Mouse (Mus musculus): Measurements from ENCODE around the gene Cdk18. TPM values are rescaled to one million over a fixed set of nuclear protein-coding genes. Genes with fewer than 3 reads are reported as not detected.

The Cdk18 gene
- polyA plus RNA-seq, 1 experiment from 2014 or later, result 0.69 TPM

GRCm38 (mm10) chr1:132095356-132096004, 44.0 kb downstream of the Cdk18 start:
- ATAC-seq, result no peak
- 82% methylated on average over 11 of the region's 11 CpGs for WGBS

GRCm38 (mm10) chr1:132093269-132093668, 46.2 kb downstream of the Cdk18 start:
- Histone ChIP-seq H3K36me3 (ENCODE audit: control insufficient read depth, insufficient read depth, low read length) (no peaks in the 10 kb centered on the region), H3K4me2 (ENCODE audit: low read length) (no peak overlapping the region), H3K4me1 (ENCODE audit: control insufficient read depth, insufficient read depth, low read length) (no peaks in the 10 kb centered on the region), H3K9ac (ENCODE audit: low read length) (no peak overlapping the region), H3K9me3 (replicated peaks; ENCODE audit: control insufficient read depth, low read length) (no peaks in the 10 kb centered on the region), H3K27ac (ENCODE audit: low read depth, low read length) (no peak overlapping the region), H3K4me3 (ENCODE audit: low read depth, low read length) (no peak overlapping the region), H3K27me3 (replicated peaks; ENCODE audit: control insufficient read depth, insufficient read depth, low read length) (no peaks in the 10 kb centered on the region)
- no peak for ATAC-seq
- no peak for DNase-seq (ENCODE audit: low spot score)
- WGBS, result 87% methylated on average over 4 of the region's 4 CpGs

More at GRCm38 (mm10) chr1:132095356-132096004, 44.0 kb downstream of the Cdk18 start:
- no peaks in the 10 kb centered on the region for H3K4me1 ChIP-seq (ENCODE audit: control insufficient read depth, insufficient read depth, low read length)
- H3K27me3 ChIP-seq (replicated peaks; ENCODE audit: control insufficient read depth, insufficient read depth, low read length), result no peaks in the 10 kb centered on the region
- no peaks in the 10 kb centered on the region for H3K9me3 ChIP-seq (replicated peaks; ENCODE audit: control insufficient read depth, low read length)
- no peaks in the 10 kb centered on the region for H3K36me3 ChIP-seq (ENCODE audit: control insufficient read depth, insufficient read depth, low read length)
- no peak overlapping the region for H3K9ac ChIP-seq (ENCODE audit: low read length)
- H3K27ac ChIP-seq (ENCODE audit: low read depth, low read length), result no peak overlapping the region
- H3K4me3 ChIP-seq (ENCODE audit: low read depth, low read length), result no peak overlapping the region
- H3K4me2 ChIP-seq (ENCODE audit: low read length), result no peak overlapping the region
- DNase-seq (ENCODE audit: low spot score), result no peak

- no peak overlapping the region for H3K4me3 ChIP-seq (ENCODE audit: low read depth, low read length)
- DNase-seq (ENCODE audit: low spot score) (no peak), ATAC-seq (no peak)
- no peaks in the 10 kb centered on the region for H3K4me1 ChIP-seq (ENCODE audit: control insufficient read depth, insufficient read depth, low read length)
- H3K9me3 ChIP-seq (replicated peaks; ENCODE audit: control insufficient read depth, low read length), result no peaks in the 10 kb centered on the region
- no peak overlapping the region for H3K4me2 ChIP-seq (ENCODE audit: low read length)
- H3K27ac ChIP-seq (ENCODE audit: low read depth, low read length), result no peak overlapping the region
- no peak overlapping the region for H3K9ac ChIP-seq (ENCODE audit: low read length)
- 31% methylated on average over 4 of the region's 4 CpGs for WGBS
- no peaks in the 10 kb centered on the region for H3K36me3 ChIP-seq (ENCODE audit: control insufficient read depth, insufficient read depth, low read length)
- no peaks in the 10 kb centered on the region for H3K27me3 ChIP-seq (replicated peaks; ENCODE audit: control insufficient read depth, insufficient read depth, low read length)
Observed at GRCm38 (mm10) chr1:132090266-132090665, 49.2 kb downstream of the Cdk18 start.

- WGBS, result 77% methylated on average over 6 of the region's 6 CpGs
- Histone ChIP-seq H3K27ac (ENCODE audit: low read depth, low read length) (no peak overlapping the region), H3K4me3 (ENCODE audit: low read depth, low read length) (no peak overlapping the region)
Observed at GRCm38 (mm10) chr1:132089767-132090166, 49.7 kb downstream of the Cdk18 start.

GRCm38 (mm10) chr1:132088181-132088671, 51.3 kb downstream of the Cdk18 start:
- Histone ChIP-seq H3K4me3 (ENCODE audit: low read depth, low read length) (no peak overlapping the region), H3K4me2 (ENCODE audit: low read length) (no peak overlapping the region), H3K27me3 (replicated peaks; ENCODE audit: control insufficient read depth, insufficient read depth, low read length) (no peaks in the 10 kb centered on the region), H3K36me3 (ENCODE audit: control insufficient read depth, insufficient read depth, low read length) (no peaks in the 10 kb centered on the region), H3K9ac (ENCODE audit: low read length) (no peak overlapping the region), H3K9me3 (replicated peaks; ENCODE audit: control insufficient read depth, low read length) (no peaks in the 10 kb centered on the region), H3K4me1 (ENCODE audit: control insufficient read depth, insufficient read depth, low read length) (no peaks in the 10 kb centered on the region), H3K27ac (ENCODE audit: low read depth, low read length) (0 out of 2 replicates have a peak overlapping the region, but pooled peaks have one; percentile 2)
- WGBS, result 76% methylated on average over 5 of the region's 5 CpGs
- DNase-seq (ENCODE audit: low spot score), result peak; percentile 47
- ATAC-seq, result no peak

More at GRCm38 (mm10) chr1:132089767-132090166, 49.7 kb downstream of the Cdk18 start:
- Histone ChIP-seq H3K27me3 (replicated peaks; ENCODE audit: control insufficient read depth, insufficient read depth, low read length) (no peaks in the 10 kb centered on the region), H3K4me1 (ENCODE audit: control insufficient read depth, insufficient read depth, low read length) (no peaks in the 10 kb centered on the region), H3K36me3 (ENCODE audit: control insufficient read depth, insufficient read depth, low read length) (no peaks in the 10 kb centered on the region), H3K4me2 (ENCODE audit: low read length) (no peak overlapping the region), H3K9ac (ENCODE audit: low read length) (no peak overlapping the region), H3K9me3 (replicated peaks; ENCODE audit: control insufficient read depth, low read length) (no peaks in the 10 kb centered on the region)
- ATAC-seq (no peak), DNase-seq (ENCODE audit: low spot score) (no peak)

GRCm38 (mm10) chr1:132085181-132086049, 54.1 kb downstream of the Cdk18 start:
- Histone ChIP-seq H3K4me2 (ENCODE audit: low read length) (no peak overlapping the region), H3K27me3 (replicated peaks; ENCODE audit: control insufficient read depth, insufficient read depth, low read length) (no peaks in the 10 kb centered on the region), H3K36me3 (ENCODE audit: control insufficient read depth, insufficient read depth, low read length) (no peaks in the 10 kb centered on the region), H3K9me3 (replicated peaks; ENCODE audit: control insufficient read depth, low read length) (no peaks in the 10 kb centered on the region), H3K4me1 (ENCODE audit: control insufficient read depth, insufficient read depth, low read length) (no peaks in the 10 kb centered on the region), H3K27ac (ENCODE audit: low read depth, low read length) (no peak overlapping the region), H3K9ac (ENCODE audit: low read length) (no peak overlapping the region), H3K4me3 (ENCODE audit: low read depth, low read length) (no peak overlapping the region)
- ATAC-seq (no peak), DNase-seq (ENCODE audit: low spot score) (no peak)
- WGBS, result 68% methylated on average over 7 of the region's 7 CpGs

DNA sequence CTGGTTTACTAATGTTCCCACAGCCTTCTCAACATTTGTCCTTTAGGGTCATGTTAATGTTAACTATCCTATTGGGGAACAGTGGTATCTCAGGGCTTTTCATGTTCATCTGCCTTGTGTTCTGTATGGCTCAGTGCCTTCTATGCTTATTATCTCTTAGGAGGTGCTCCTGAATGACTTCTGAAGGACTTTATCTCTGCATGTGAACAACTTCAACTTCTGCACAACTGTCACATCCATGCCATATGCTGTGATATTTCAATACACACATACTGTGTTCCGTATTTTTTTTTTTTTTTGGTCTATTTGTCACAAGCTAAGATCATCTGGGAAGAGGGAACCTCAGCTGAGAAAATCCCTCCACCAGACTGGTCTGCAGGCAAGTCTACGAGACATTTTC, 61.1 kb downstream of the Cdk18 start:
- 85% methylated on average over 2 of the region's 2 CpGs for WGBS
- ATAC-seq (no peak), DNase-seq (ENCODE audit: low spot score) (no peak)
- Histone ChIP-seq H3K4me1 (ENCODE audit: control insufficient read depth, insufficient read depth, low read length) (no peaks in the 10 kb centered on the region), H3K27ac (ENCODE audit: low read depth, low read length) (no peak overlapping the region), H3K4me3 (ENCODE audit: low read depth, low read length) (no peak overlapping the region), H3K4me2 (ENCODE audit: low read length) (no peak overlapping the region), H3K9me3 (replicated peaks; ENCODE audit: control insufficient read depth, low read length) (no peaks in the 10 kb centered on the region), H3K9ac (ENCODE audit: low read length) (no peak overlapping the region), H3K27me3 (replicated peaks; ENCODE audit: control insufficient read depth, insufficient read depth, low read length) (no peaks in the 10 kb centered on the region), H3K36me3 (ENCODE audit: control insufficient read depth, insufficient read depth, low read length) (no peaks in the 10 kb centered on the region)

GRCm38 (mm10) chr1:132075576-132075975, 63.9 kb downstream of the Cdk18 start:
- Histone ChIP-seq H3K36me3 (ENCODE audit: control insufficient read depth, insufficient read depth, low read length) (no peaks in the 10 kb centered on the region), H3K4me1 (ENCODE audit: control insufficient read depth, insufficient read depth, low read length) (no peaks in the 10 kb centered on the region), H3K4me2 (ENCODE audit: low read length) (no peak overlapping the region), H3K9me3 (replicated peaks; ENCODE audit: control insufficient read depth, low read length) (no peaks in the 10 kb centered on the region), H3K27me3 (replicated peaks; ENCODE audit: control insufficient read depth, insufficient read depth, low read length) (no peaks in the 10 kb centered on the region), H3K27ac (ENCODE audit: low read depth, low read length) (no peak overlapping the region), H3K9ac (ENCODE audit: low read length) (no peak overlapping the region), H3K4me3 (ENCODE audit: low read depth, low read length) (no peak overlapping the region)
- DNase-seq (ENCODE audit: low spot score) (no peak), ATAC-seq (no peak)
- 85% methylated on average over 10 of the region's 10 CpGs for WGBS

DNA sequence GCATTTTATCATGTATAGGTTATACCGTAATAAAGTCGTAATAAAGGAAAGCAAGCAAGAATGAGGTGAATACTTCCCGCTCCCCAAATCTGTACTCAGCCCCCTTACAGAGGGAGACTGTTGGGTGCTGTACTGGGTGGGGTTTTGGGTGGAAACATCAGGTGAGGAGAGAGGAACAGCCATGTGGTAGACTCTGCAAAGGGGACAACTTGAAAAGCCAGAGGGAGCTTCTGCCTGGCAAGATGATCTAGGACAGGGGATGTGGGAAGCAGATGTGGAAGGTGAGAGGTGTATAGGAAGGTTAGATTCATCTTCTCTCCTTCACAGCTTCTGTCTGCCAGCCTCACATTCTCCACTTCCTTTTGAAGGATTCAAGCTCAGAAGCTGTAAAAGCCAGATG, 68.8 kb downstream of the Cdk18 start:
- no peak overlapping the region for H3K9ac ChIP-seq (ENCODE audit: low read length)
- H3K27ac ChIP-seq (ENCODE audit: low read depth, low read length), result no peak overlapping the region
- H3K4me2 ChIP-seq (ENCODE audit: low read length), result no peak overlapping the region
- H3K9me3 ChIP-seq (replicated peaks; ENCODE audit: control insufficient read depth, low read length), result no peaks in the 10 kb centered on the region
- DNase-seq (ENCODE audit: low spot score), result no peak
- H3K4me3 ChIP-seq (ENCODE audit: low read depth, low read length), result no peak overlapping the region
- no peaks in the 10 kb centered on the region for H3K36me3 ChIP-seq (ENCODE audit: control insufficient read depth, insufficient read depth, low read length)
- WGBS, result 90% methylated on average over 3 of the region's 3 CpGs
- peaks cover 19% of the 10 kb centered on the region for H3K27me3 ChIP-seq (replicated peaks; ENCODE audit: control insufficient read depth, insufficient read depth, low read length)
- ATAC-seq, result no peak
- peaks cover 4% of the 10 kb centered on the region for H3K4me1 ChIP-seq (ENCODE audit: control insufficient read depth, insufficient read depth, low read length)
